Mouse (Mus musculus) cortical plate, adult 2 months (tissue): ENCODE measurements around the gene Fgb. TPM values are rescaled to one million over a fixed set of nuclear protein-coding genes. Genes with fewer than 3 reads are reported as not detected.

Experiments
- H3K27ac ChIP-seq: fragments of 200-500 bp; 2 replicates; pipeline ENCODE4 v1.5.1; 2012; ENCODE audit warnings: low read length, control low read depth, inconsistent platforms; ENCODE audit not compliant: insufficient read depth
- H3K4me1 ChIP-seq: fragments of 200-500 bp; 2 replicates; pipeline ENCODE4 v1.6.1; 2011; ENCODE audit warnings: low read length; ENCODE audit not compliant: control insufficient read depth, insufficient read depth
- H3K4me3 ChIP-seq: fragments of 200-500 bp; 2 replicates; pipeline ENCODE4 v1.5.1; 2011; ENCODE audit warnings: mild to moderate bottlenecking, low read length, control low read depth; ENCODE audit not compliant: insufficient read depth
- CTCF ChIP-seq: fragments of 200-500 bp; IDR thresholded peaks from 2 replicates; pipeline ENCODE4 v1.5.1; 2011; ENCODE audit warnings: mild to moderate bottlenecking, control low read depth, low read length; ENCODE audit not compliant: insufficient read depth; ENCODE audit errors: extremely low read depth
- POLR2A ChIP-seq: fragments of 200-500 bp; IDR thresholded peaks from 2 replicates; pipeline ENCODE4 v1.6.1; 2011; ENCODE audit warnings: mild to moderate bottlenecking, low read length, control low read depth; ENCODE audit not compliant: insufficient read depth; ENCODE audit errors: extremely low read depth
- polyA plus RNA-seq: library from polyadenylated mRNA; depleted of rRNA; stranded (reverse); fragments of >200 nt; gene quantifications from 2 replicates; pipeline ENCODE4 v1.2.3, GENCODE M21; 2012

The Fgb gene
- polyA plus RNA-seq, 1 experiment: not detected

- no peak for TF ChIP-seq POLR2A
- no peak for TF ChIP-seq CTCF
- H3K4me3 ChIP-seq: no peak overlapping the region
- no peaks in the 10 kb centered on the region for H3K4me1 ChIP-seq
- H3K27ac ChIP-seq: no peak overlapping the region
These were observed 37.0 kb downstream of the Fgb start for GRCm38 (mm10) chr3:83012636-83013035.

- H3K27ac ChIP-seq: no peak overlapping the region
- TF ChIP-seq POLR2A: no peak
- TF ChIP-seq CTCF: no peak
- H3K4me3 ChIP-seq: no peak overlapping the region
- H3K4me1 ChIP-seq: no peaks in the 10 kb centered on the region
These were observed 38.1 kb downstream of the Fgb start for GRCm38 (mm10) chr3:83011565-83011964.

- TF ChIP-seq POLR2A (no peak), CTCF (no peak)
- Histone ChIP-seq H3K27ac (no peak overlapping the region), H3K4me3 (no peak overlapping the region), H3K4me1 (no peaks in the 10 kb centered on the region)
These were observed 38.5 kb downstream of the Fgb start for GRCm38 (mm10) chr3:83011136-83011535.

- H3K4me1 ChIP-seq: no peaks in the 10 kb centered on the region
- H3K4me3 ChIP-seq: no peak overlapping the region
- TF ChIP-seq POLR2A (no peak), CTCF (no peak)
- H3K27ac ChIP-seq: no peak overlapping the region
These were observed 39.4 kb downstream of the Fgb start for GRCm38 (mm10) chr3:83010291-83010690.

- no peak within 1 kb of the TSS for H3K27ac ChIP-seq
- TF ChIP-seq POLR2A (no peak), CTCF (no peak)
These were observed 42.1 kb downstream of the Fgb start, which contains the start of gene Fgg for GRCm38 (mm10) chr3:83007557-83007956. Gene Fgg, plus strand, starts transcription at chr3:83007724.

GRCm38 (mm10) chr3:83004801-83005200 is 44.9 kb downstream of the Fgb start:
- H3K27ac ChIP-seq: no peak overlapping the region
- H3K4me3 ChIP-seq: no peak overlapping the region
- no peaks in the 10 kb centered on the region for H3K4me1 ChIP-seq
- TF ChIP-seq CTCF: no peak
- TF ChIP-seq POLR2A: no peak

More at GRCm38 (mm10) chr3:83007557-83007956, 42.1 kb downstream of the Fgb start, which contains the start of gene Fgg:
- H3K4me3 ChIP-seq: no peak within 1 kb of the TSS
- no peaks in the 10 kb centered on the region for H3K4me1 ChIP-seq

GRCm38 (mm10) chr3:83003068-83003467 is 46.6 kb downstream of the Fgb start:
- no peak for TF ChIP-seq CTCF
- no peak for TF ChIP-seq POLR2A

GRCm38 (mm10) chr3:83002191-83002590 is 47.5 kb downstream of the Fgb start:
- Histone ChIP-seq H3K4me1 (no peaks in the 10 kb centered on the region), H3K4me3 (no peak overlapping the region), H3K27ac (no peak overlapping the region)
- peak; percentile 67 for TF ChIP-seq CTCF
- TF ChIP-seq POLR2A: no peak

More at GRCm38 (mm10) chr3:83003068-83003467, 46.6 kb downstream of the Fgb start:
- Histone ChIP-seq H3K4me3 (no peak overlapping the region), H3K27ac (no peak overlapping the region), H3K4me1 (no peaks in the 10 kb centered on the region)

GRCm38 (mm10) chr3:82999995-83000394 is 49.7 kb downstream of the Fgb start:
- Histone ChIP-seq H3K4me3 (no peak overlapping the region), H3K27ac (no peak overlapping the region), H3K4me1 (no peaks in the 10 kb centered on the region)
- TF ChIP-seq CTCF: no peak
- no peak for TF ChIP-seq POLR2A

- TF ChIP-seq POLR2A (no peak), CTCF (peak; percentile 32; the same call in 1 of the 2 replicates)
- H3K4me3 ChIP-seq: no peak overlapping the region
- no peaks in the 10 kb centered on the region for H3K4me1 ChIP-seq
- no peak overlapping the region for H3K27ac ChIP-seq
These were observed 50.7 kb downstream of the Fgb start for GRCm38 (mm10) chr3:82998772-82999463.
